Comparison of ENCODE assay signal across 14 mouse cellular contexts in the genomic region with DNA sequence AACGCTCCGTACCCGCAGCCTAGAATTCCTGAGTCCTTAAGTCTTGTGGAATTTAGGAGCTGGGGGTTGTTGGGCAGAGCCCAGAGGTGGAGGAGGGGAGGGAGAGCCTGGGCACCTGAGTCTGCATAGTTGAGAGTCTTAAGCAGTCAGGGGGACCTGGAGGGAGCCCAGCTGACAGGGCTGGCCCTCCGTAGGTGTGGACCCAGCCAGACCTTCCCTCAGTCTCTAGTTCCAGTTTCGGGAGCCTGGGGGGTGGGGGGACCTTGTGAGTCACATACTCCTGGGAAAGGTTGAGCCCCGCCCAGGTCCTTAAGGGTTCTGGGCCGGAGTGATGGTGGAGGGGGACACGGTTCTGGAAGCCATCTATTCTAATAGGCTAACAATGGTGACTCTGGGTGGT. TPM values are rescaled to one million over a fixed set of nuclear protein-coding genes. Genes with fewer than 3 reads are reported as not detected.
DNase-seq lines count a peak whose midpoint lies in the region; ATAC-seq and TF ChIP-seq lines count a peak whose summit lies in the region.
"Had no signal": no experiment of that assay in that cellular context is flagged by ENCODE, and none has a peak within 500 bp of the region (broad histone marks: within the 10 kb centered on the region; RNA-seq: fewer than 3 reads in every experiment).

No protein-coding gene starts in this region.

- no peak for TF ChIP-seq CTCF in forebrain, postnatal 0 days (IDR thresholded peaks at IDR 0.05; ENCODE audit: low read depth)

- no peak overlapping the region for H3K4me2 ChIP-seq in forebrain, postnatal 0 days (ENCODE audit: low read depth)
- peak overlapping the region; percentile 94 for H3K4me2 ChIP-seq in intestine, embryonic 16.5 days (ENCODE audit: low read depth, low read length)

- H3K27ac ChIP-seq in forebrain, embryonic 10.5 days: no peak overlapping the region
- no peak overlapping the region for H3K27ac ChIP-seq in forebrain, postnatal 0 days (ENCODE audit: low read depth, low read length)
- peak overlapping the region; percentile 92; the same call in 1 of the 2 replicates for H3K27ac ChIP-seq in intestine, embryonic 16.5 days (ENCODE audit: low read length)
- H3K27ac ChIP-seq: midbrain, embryonic 13.5 days had no signal

- H3K9me3 ChIP-seq in forebrain, embryonic 10.5 days: no peaks in the 10 kb centered on the region
- no peaks in the 10 kb centered on the region for H3K9me3 ChIP-seq in forebrain, postnatal 0 days (ENCODE audit: low read length)
- H3K9me3 ChIP-seq in intestine, embryonic 16.5 days (ENCODE audit: control insufficient read depth, low read length): no peaks in the 10 kb centered on the region
- H3K9me3 ChIP-seq: midbrain, embryonic 13.5 days had no signal

- H3K36me3 ChIP-seq in forebrain, embryonic 10.5 days (replicated peaks): no peaks in the 10 kb centered on the region
- no peaks in the 10 kb centered on the region for H3K36me3 ChIP-seq in forebrain, postnatal 0 days (ENCODE audit: insufficient read depth)
- peaks cover 4% of the 10 kb centered on the region; the same call in 1 of the 2 replicates for H3K36me3 ChIP-seq in intestine, embryonic 16.5 days (ENCODE audit: control insufficient read depth, insufficient read depth, low read length)
- H3K36me3 ChIP-seq: midbrain, embryonic 13.5 days had no signal

- no peak overlapping the region for H3K9ac ChIP-seq in forebrain, postnatal 0 days
- peak overlapping the region; percentile 71 for H3K9ac ChIP-seq in intestine, embryonic 16.5 days (ENCODE audit: low read depth, low read length)
- H3K9ac ChIP-seq: midbrain, embryonic 13.5 days had no signal

- ATAC-seq in forebrain, postnatal 0 days: no peak
- no peak for ATAC-seq in intestine, embryonic 16.5 days
- no peak for ATAC-seq in granulocyte monocyte progenitor cell, adult 5-6 weeks (replicated peaks; ENCODE audit: poor library complexity, severe bottlenecking)
- ATAC-seq: inflammation-experienced regulatory T-cells, adult 6 months; midbrain, embryonic 13.5 days had no signal

- 6% methylated on average over 8 of the region's 8 CpGs for WGBS in forebrain, embryonic 10.5 days
- WGBS in forebrain, postnatal 0 days: 11% methylated on average over 8 of the region's 8 CpGs
- 8% methylated on average over 8 of the region's 8 CpGs for WGBS in intestine, embryonic 16.5 days

- H3K27me3 ChIP-seq in forebrain, embryonic 10.5 days (ENCODE audit: poor library complexity, severe bottlenecking): peaks cover 77% of the 10 kb centered on the region
- peaks cover 22% of the 10 kb centered on the region for H3K27me3 ChIP-seq in forebrain, postnatal 0 days (ENCODE audit: insufficient read depth, low read length)
- peaks cover 19% of the 10 kb centered on the region for H3K27me3 ChIP-seq in intestine, embryonic 16.5 days (replicated peaks; ENCODE audit: control insufficient read depth, insufficient read depth, low read length)

- H3K4me1 ChIP-seq in forebrain, embryonic 10.5 days: peaks cover 43% of the 10 kb centered on the region
- H3K4me1 ChIP-seq in forebrain, postnatal 0 days (ENCODE audit: insufficient read depth): peaks cover 8% of the 10 kb centered on the region
- H3K4me1 ChIP-seq in intestine, embryonic 16.5 days (ENCODE audit: control insufficient read depth, insufficient read depth, low read length): peaks cover 23% of the 10 kb centered on the region

- peak overlapping the region; percentile 18; the same call in 1 of the 2 replicates for H3K4me3 ChIP-seq in forebrain, embryonic 10.5 days
- H3K4me3 ChIP-seq in forebrain, postnatal 0 days (ENCODE audit: low read depth, low read length): no peak overlapping the region
- H3K4me3 ChIP-seq in intestine, embryonic 16.5 days (ENCODE audit: low read length): peak overlapping the region; percentile 60

- DNase-seq in forebrain, embryonic 10.5 days (ENCODE audit: extremely low spot score, low spot score): no peak
- no peak for DNase-seq in forebrain, postnatal 0 days
- DNase-seq in kidney, postnatal 4 days: peak; percentile 29 to 47
- peak; percentile 68 for DNase-seq in lung, postnatal 36 days
- DNase-seq in Muller cell, postnatal 12 days (ENCODE audit: inconsistent ontology term): no peak
- no peak for DNase-seq in spleen, postnatal 10 days (ENCODE audit: low spot score in 2 of 2)
- DNase-seq: adrenal gland, postnatal 36 days; cerebellum, postnatal 36 days had no signal

RNA-seq across cellular contexts. Expression of a gene that starts 3.4 kb away (rescaled TPM):
- polyA plus RNA-seq in forebrain, embryonic 10.5 days (2016; fragmentation: Nextera tagmentation; extraction: Ambion mirVana): 10.0 and 10.6 TPM in 2 replicates
- 75.7 and 101 TPM in 2 replicates for total RNA-seq in forebrain, postnatal 0 days (2014; rRNA removed)
- polyA plus RNA-seq in forebrain, postnatal 0 days (2015; fragmentation: Nextera tagmentation; extraction: Ambion mirVana): 38.8 and 43.2 TPM in 2 replicates
- polyA plus RNA-seq in intestine, embryonic 16.5 days (2015; fragmentation: Nextera tagmentation; extraction: Ambion mirVana): 5.7 and 6.7 TPM in 2 replicates
- total RNA-seq in granulocyte monocyte progenitor cell, adult 5-6 weeks (2014; fragmentation: Nextera tagmentation): 15.2 and 23.8 TPM in 2 replicates
- 1.6 and 1.7 TPM in 2 replicates for total RNA-seq in granulocyte monocyte progenitor cell, adult 5-6 weeks (2017)

RNA-seq across cellular contexts. Expression of a gene that starts 4.1 kb away (rescaled TPM):
- polyA plus RNA-seq in forebrain, embryonic 10.5 days (2016; fragmentation: Nextera tagmentation; extraction: Ambion mirVana): 3.6 and 4.0 TPM in 2 replicates
- total RNA-seq in forebrain, postnatal 0 days (2014; rRNA removed): 2.0 and 4.0 TPM in 2 replicates
- polyA plus RNA-seq in forebrain, postnatal 0 days (2015; fragmentation: Nextera tagmentation; extraction: Ambion mirVana): 2.4 and 3.5 TPM in 2 replicates
- polyA plus RNA-seq in intestine, embryonic 16.5 days (2015; fragmentation: Nextera tagmentation; extraction: Ambion mirVana): 113 TPM in 2 replicates
- not detected in 2 replicates for total RNA-seq in granulocyte monocyte progenitor cell, adult 5-6 weeks (2014; fragmentation: Nextera tagmentation)
- not detected in 2 replicates for total RNA-seq in granulocyte monocyte progenitor cell, adult 5-6 weeks (2017)

RNA-seq across cellular contexts. Expression of a gene that starts 15.3 kb away (rescaled TPM):
- polyA plus RNA-seq in forebrain, embryonic 10.5 days (2016; fragmentation: Nextera tagmentation; extraction: Ambion mirVana): 2.7 and 4.1 TPM in 2 replicates
- total RNA-seq in forebrain, postnatal 0 days (2014; rRNA removed): 0.92 and 1.00 TPM in 2 replicates
- polyA plus RNA-seq in forebrain, postnatal 0 days (2015; fragmentation: Nextera tagmentation; extraction: Ambion mirVana): 1.4 and 1.9 TPM in 2 replicates
- polyA plus RNA-seq in intestine, embryonic 16.5 days (2015; fragmentation: Nextera tagmentation; extraction: Ambion mirVana): 7.4 and 8.1 TPM in 2 replicates
- total RNA-seq in granulocyte monocyte progenitor cell, adult 5-6 weeks (2014; fragmentation: Nextera tagmentation): 24.7 and 27.1 TPM in 2 replicates
- total RNA-seq in granulocyte monocyte progenitor cell, adult 5-6 weeks (2017): 2.9 and 3.0 TPM in 2 replicates

RNA-seq across cellular contexts. Expression of a gene that starts 21.6 kb away (rescaled TPM):
- polyA plus RNA-seq in forebrain, embryonic 10.5 days (2016; fragmentation: Nextera tagmentation; extraction: Ambion mirVana): not detected in 2 replicates
- total RNA-seq in forebrain, postnatal 0 days (2014; rRNA removed): not detected in 2 replicates
- not detected in 2 replicates for polyA plus RNA-seq in forebrain, postnatal 0 days (2015; fragmentation: Nextera tagmentation; extraction: Ambion mirVana)
- polyA plus RNA-seq in intestine, embryonic 16.5 days (2015; fragmentation: Nextera tagmentation; extraction: Ambion mirVana): not detected in 2 replicates
- total RNA-seq in granulocyte monocyte progenitor cell, adult 5-6 weeks (2014; fragmentation: Nextera tagmentation): not detected in 2 replicates
- not detected in 2 replicates for total RNA-seq in granulocyte monocyte progenitor cell, adult 5-6 weeks (2017)
- total RNA-seq: adrenal gland, postnatal 36 days; left cerebral cortex, postnatal 36 days had no signal
- polyA plus RNA-seq: forebrain, embryonic 11.5 days; inflammation-experienced regulatory T-cells, adult 6 months; midbrain, embryonic 13.5 days had no signal

RNA-seq across cellular contexts. Expression of a gene that starts 24.6 kb away (rescaled TPM):
- 36.2 and 40.1 TPM in 2 replicates for polyA plus RNA-seq in forebrain, embryonic 10.5 days (2016; fragmentation: Nextera tagmentation; extraction: Ambion mirVana)
- 131 and 157 TPM in 2 replicates for total RNA-seq in forebrain, postnatal 0 days (2014; rRNA removed)
- 453 and 500 TPM in 2 replicates for polyA plus RNA-seq in forebrain, postnatal 0 days (2015; fragmentation: Nextera tagmentation; extraction: Ambion mirVana)
- polyA plus RNA-seq in intestine, embryonic 16.5 days (2015; fragmentation: Nextera tagmentation; extraction: Ambion mirVana): 20.3 and 22.6 TPM in 2 replicates
- not detected in 2 replicates for total RNA-seq in granulocyte monocyte progenitor cell, adult 5-6 weeks (2014; fragmentation: Nextera tagmentation)
- not detected in 2 replicates for total RNA-seq in granulocyte monocyte progenitor cell, adult 5-6 weeks (2017)

Comparison
In these comparisons a context has a peak if more than half of its experiments do, and no peak if none do; other contexts are left out.
1. DNase-seq: peak in kidney, postnatal 4 days (2 of 2) and lung, postnatal 36 days (single experiment); none in forebrain, embryonic 10.5 days (single experiment), forebrain, postnatal 0 days (single experiment), Muller cell, postnatal 12 days (single experiment) and spleen, postnatal 10 days (0 of 2).
2. RNA of a gene that starts 4.1 kb away (polyA plus RNA-seq): 113 TPM in intestine, embryonic 16.5 days; 3.6 to 4.0 TPM in forebrain, embryonic 10.5 days and 2.4 to 3.5 TPM in forebrain, postnatal 0 days; every median in the first group is over 10 times any median in the second.